Mouse (Mus musculus) stomach, embryonic 16.5 days (tissue): ENCODE data around the gene D930020B18Rik. TPM values are rescaled to one million over a fixed set of nuclear protein-coding genes. Genes with fewer than 3 reads are reported as not detected.

ENCODE experiments used
- ATAC-seq: fragments of 200-750 bp; cut with Nextera tagmentation; 2 replicates; pipeline ENCODE4 v1.8.0; 2017; ENCODE audit warnings: moderate number of reproducible peaks, moderate TSS enrichment; ENCODE audit not compliant: insufficient read depth, low FRiP score
- H3K27ac ChIP-seq: fragments of 300-500 bp; sonication (generic); 2 replicates; pipeline ENCODE4 v1.5.1; 2014; ENCODE audit warnings: low read length
- H3K27me3 ChIP-seq: fragments of 300-500 bp; sonication (generic); 2 replicates; pipeline ENCODE4 v1.6.1; 2014; ENCODE audit warnings: low read length, control low read depth, mixed read lengths; ENCODE audit not compliant: control insufficient read depth, insufficient read depth
- H3K36me3 ChIP-seq: fragments of 300-500 bp; sonication (generic); 2 replicates; pipeline ENCODE4 v1.6.1; 2014; ENCODE audit warnings: low read length; ENCODE audit not compliant: control insufficient read depth, insufficient read depth
- H3K4me1 ChIP-seq: fragments of 300-500 bp; sonication (generic); 2 replicates; pipeline ENCODE4 v1.6.1; 2014; ENCODE audit warnings: low read length, control low read depth, mixed read lengths; ENCODE audit not compliant: control insufficient read depth, insufficient read depth
- H3K4me2 ChIP-seq: fragments of 300-500 bp; sonication (generic); 2 replicates; pipeline ENCODE4 v1.6.1; 2014; ENCODE audit warnings: low read depth, low read length, mixed read lengths
- H3K4me3 ChIP-seq: fragments of 300-500 bp; sonication (generic); replicated peaks from 2 replicates; pipeline ENCODE4 v1.5.1; 2014; ENCODE audit warnings: mild to moderate bottlenecking, low read length
- H3K9ac ChIP-seq: fragments of 300-500 bp; sonication (generic); 2 replicates; pipeline ENCODE4 v1.6.1; 2014; ENCODE audit warnings: low read length
- H3K9me3 ChIP-seq: fragments of 300-500 bp; sonication (generic); replicated peaks from 2 replicates; pipeline ENCODE4 v1.6.1; 2016; ENCODE audit warnings: low read length, control low read depth; ENCODE audit not compliant: control insufficient read depth
- WGBS: fragments of 180-500 bp; shearing (Covaris S2); extraction: QIAGEN DNeasy Blood & Tissue Kit; methylation state at CpG from one replicate; pipeline ENCODE4 v1.1.7; 2014; 5-methylcytosine and 5-hydroxymethylcytosine counted together
- polyA plus RNA-seq: library from polyadenylated mRNA; unstranded; fragments of >200 nt; fragmentation: Nextera tagmentation; extraction: Ambion mirVana; gene quantifications from 2 replicates; pipeline ENCODE4 v1.2.1, GENCODE M21; 2015

Gene D930020B18Rik
- polyA plus RNA-seq, 1 experiment from 2014 or later, result 1.0 TPM

GRCm38 (mm10) chr10:121615146-121615870 lies 26.1 kb upstream of the D930020B18Rik start:
- ATAC-seq, result peak; percentile 88
- Histone ChIP-seq H3K9ac (no peak overlapping the region), H3K27me3 (no peaks in the 10 kb centered on the region), H3K27ac (peak overlapping the region; percentile 19), H3K36me3 (peaks cover 44% of the 10 kb centered on the region), H3K4me3 (no peak overlapping the region), H3K4me2 (peak overlapping the region; percentile 13; the same call in 1 of the 2 replicates), H3K9me3 (no peaks in the 10 kb centered on the region), H3K4me1 (no peaks in the 10 kb centered on the region)
- WGBS, result 70% methylated on average over 13 of the region's 13 CpGs

DNA sequence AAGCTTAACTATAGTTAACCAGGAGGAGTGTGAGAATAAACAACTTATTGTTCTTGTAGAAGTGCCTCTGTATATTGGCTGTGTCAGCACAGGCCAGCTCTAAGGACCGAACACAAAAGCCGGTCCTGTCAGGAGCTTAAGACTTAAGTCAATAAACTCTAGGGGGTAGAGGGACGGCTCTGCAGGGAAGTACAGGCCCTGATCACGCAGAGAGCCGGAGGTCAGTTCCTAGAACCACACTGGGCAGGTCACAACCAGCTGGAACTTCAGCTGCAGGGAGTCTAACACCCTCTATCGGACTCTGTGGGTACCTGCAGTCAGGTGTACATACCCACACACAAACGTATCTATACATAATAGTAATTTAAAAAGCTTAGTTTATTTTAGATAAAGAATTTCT lies 25.5 kb upstream of the D930020B18Rik start:
- Histone ChIP-seq H3K27me3 (no peaks in the 10 kb centered on the region), H3K9me3 (no peaks in the 10 kb centered on the region), H3K4me2 (no peak overlapping the region), H3K36me3 (peaks cover 43% of the 10 kb centered on the region), H3K4me3 (no peak overlapping the region), H3K4me1 (no peaks in the 10 kb centered on the region), H3K9ac (no peak overlapping the region), H3K27ac (no peak overlapping the region; the same call in 1 of the 2 replicates)
- WGBS, result 59% methylated on average over 7 of the region's 7 CpGs
- ATAC-seq, result peak; percentile 63; the same call in 1 of the 2 replicates

- no peaks in the 10 kb centered on the region for H3K9me3 ChIP-seq
- WGBS, result 78% methylated on average over 6 of the region's 6 CpGs
- no peak overlapping the region for H3K4me2 ChIP-seq
- no peak overlapping the region for H3K4me3 ChIP-seq
- peaks cover 10% of the 10 kb centered on the region for H3K36me3 ChIP-seq
- peaks cover 12% of the 10 kb centered on the region for H3K4me1 ChIP-seq
- no peaks in the 10 kb centered on the region for H3K27me3 ChIP-seq
- no peak for ATAC-seq
- no peak overlapping the region for H3K9ac ChIP-seq
- H3K27ac ChIP-seq, result no peak overlapping the region
Observed at GRCm38 (mm10) chr10:121622431-121622830, 19.0 kb upstream of the D930020B18Rik start.

- H3K36me3 ChIP-seq, result peaks cover 8% of the 10 kb centered on the region
- no peaks in the 10 kb centered on the region for H3K27me3 ChIP-seq
- no peak overlapping the region for H3K9ac ChIP-seq
- peaks cover 12% of the 10 kb centered on the region for H3K4me1 ChIP-seq
- H3K9me3 ChIP-seq, result no peaks in the 10 kb centered on the region
- no peak for ATAC-seq
- 70% methylated on average over 7 of the region's 7 CpGs for WGBS
- no peak overlapping the region for H3K4me2 ChIP-seq
- H3K4me3 ChIP-seq, result no peak overlapping the region
- H3K27ac ChIP-seq, result no peak overlapping the region
Observed at GRCm38 (mm10) chr10:121623670-121624069, 17.7 kb upstream of the D930020B18Rik start.

DNA sequence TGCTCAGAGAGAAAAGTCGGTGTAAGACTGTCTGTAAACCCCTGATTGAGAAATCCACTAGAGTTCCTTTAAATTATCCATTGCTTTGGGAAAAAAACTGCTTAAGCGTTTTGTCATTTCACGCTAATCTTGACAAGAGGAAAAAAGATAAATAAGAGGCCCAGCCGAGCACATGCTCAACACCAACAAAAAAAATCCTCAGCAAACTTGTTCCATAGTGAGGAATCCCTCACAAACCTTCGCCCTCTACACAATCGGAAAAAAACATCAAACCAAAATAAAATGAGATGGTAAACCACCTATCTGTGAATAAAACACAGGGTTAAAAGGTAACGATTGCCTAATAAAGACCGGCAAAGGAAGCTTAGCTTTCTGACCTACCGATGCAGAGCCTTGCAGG lies 16.4 kb upstream of the D930020B18Rik start:
- no peak for ATAC-seq
- Histone ChIP-seq H3K9me3 (no peaks in the 10 kb centered on the region), H3K36me3 (peaks cover 8% of the 10 kb centered on the region), H3K27me3 (no peaks in the 10 kb centered on the region), H3K4me2 (peak overlapping the region; percentile 64), H3K4me3 (peak overlapping the region; percentile 92), H3K4me1 (peaks cover 12% of the 10 kb centered on the region), H3K27ac (peak overlapping the region; percentile 96), H3K9ac (peak overlapping the region; percentile 94)
- WGBS, result 6% methylated on average over 9 of the region's 9 CpGs

GRCm38 (mm10) chr10:121625407-121626185 lies 15.8 kb upstream of the D930020B18Rik start:
- Histone ChIP-seq H3K4me3 (peak overlapping the region; percentile 92), H3K27ac (peak overlapping the region; percentile 96), H3K27me3 (no peaks in the 10 kb centered on the region), H3K36me3 (peaks cover 6% of the 10 kb centered on the region), H3K9ac (peak overlapping the region; percentile 94), H3K9me3 (no peaks in the 10 kb centered on the region), H3K4me2 (peak overlapping the region; percentile 64), H3K4me1 (peaks cover 12% of the 10 kb centered on the region)
- ATAC-seq, result no peak; the same call in 1 of the 2 replicates
- under 1% methylated on average over 41 of the region's 41 CpGs for WGBS

DNA sequence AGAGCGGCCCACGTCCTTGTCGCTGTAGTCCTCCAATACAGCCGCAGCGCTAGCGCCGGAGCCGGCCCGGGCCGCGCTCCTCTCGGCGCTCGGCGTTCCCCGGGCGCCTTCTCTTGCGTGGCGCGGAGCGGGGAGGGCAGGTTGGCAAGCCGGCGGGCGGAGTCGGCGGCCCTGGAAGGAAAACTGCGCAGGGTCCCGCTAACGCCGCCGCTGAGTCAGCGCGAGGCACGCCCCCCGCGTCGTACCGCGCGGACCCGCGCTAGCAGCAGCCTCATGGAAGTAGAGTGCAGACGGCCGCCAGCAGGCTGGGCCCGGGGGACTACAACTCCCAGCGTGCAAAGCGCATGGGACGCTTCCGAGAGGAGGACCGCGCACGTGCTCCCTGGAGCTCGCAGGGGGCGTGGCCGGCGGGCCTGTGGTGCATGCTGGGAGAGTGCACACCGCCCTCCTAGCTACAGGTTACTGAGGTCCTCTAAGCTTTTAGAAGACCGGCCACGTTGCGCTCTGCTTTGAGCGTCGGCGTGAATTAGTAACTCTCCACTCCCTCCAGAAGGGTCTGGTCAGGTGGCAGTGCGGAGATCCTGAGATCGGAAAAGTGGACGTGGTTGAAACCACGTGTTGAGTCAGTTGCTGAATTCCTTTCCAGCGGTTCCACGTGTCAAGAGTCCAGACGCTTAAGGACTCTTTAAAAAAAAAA lies 15.1 kb upstream of the D930020B18Rik start, which contains the start of gene Xpot:
TSS of gene Xpot (minus strand) at position 147 of the 697 bp plus-strand sequence.
- no peaks in the 10 kb centered on the region for H3K27me3 ChIP-seq
- peak within 1 kb of the TSS; percentile 64 for H3K4me2 ChIP-seq
- H3K4me3 ChIP-seq, result peak within 1 kb of the TSS; percentile 92
- H3K9ac ChIP-seq, result peak within 1 kb of the TSS; percentile 94
- WGBS, result under 1% methylated on average over 70 of the region's 70 CpGs
- ATAC-seq, result peak; percentile 100
- H3K27ac ChIP-seq, result peak within 1 kb of the TSS; percentile 96
- H3K9me3 ChIP-seq, result no peaks in the 10 kb centered on the region
- H3K36me3 ChIP-seq, result peaks cover 6% of the 10 kb centered on the region
- peaks cover 12% of the 10 kb centered on the region for H3K4me1 ChIP-seq

DNA sequence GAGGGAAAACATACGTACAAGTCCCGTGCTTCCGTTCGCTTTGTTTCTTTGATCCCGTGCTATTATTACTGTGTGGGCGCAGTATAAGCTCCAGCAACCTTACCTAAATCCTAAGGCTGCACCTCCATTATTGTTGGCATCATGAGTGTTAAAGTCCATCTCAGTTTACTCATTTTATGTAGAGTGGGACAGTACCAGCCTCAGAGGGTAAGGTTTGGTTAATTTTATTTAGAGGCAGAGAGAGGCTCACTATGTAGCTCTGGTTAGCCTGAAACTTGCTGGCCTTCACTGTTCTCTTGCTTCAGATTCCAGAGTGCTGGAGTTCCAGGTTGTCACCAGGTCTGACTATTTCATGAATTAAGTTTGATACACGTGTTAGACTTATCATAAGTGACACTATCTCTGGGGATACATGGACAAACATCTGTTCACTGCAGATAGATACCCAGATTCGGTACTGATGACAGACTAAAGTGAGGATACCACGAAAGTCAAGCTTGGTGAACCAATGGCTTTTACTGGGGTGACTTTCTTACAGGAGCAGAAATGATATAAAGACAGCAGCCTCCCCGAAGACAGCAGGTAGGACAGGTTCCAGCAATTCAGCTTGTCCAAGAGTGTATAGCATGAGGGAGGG lies 14.1 kb upstream of the D930020B18Rik start:
- H3K9ac ChIP-seq, result no peak overlapping the region
- no peak overlapping the region for H3K27ac ChIP-seq
- peaks cover 12% of the 10 kb centered on the region for H3K4me1 ChIP-seq
- 75% methylated on average over 10 of the region's 10 CpGs for WGBS
- H3K4me2 ChIP-seq, result peak overlapping the region; percentile 56
- H3K9me3 ChIP-seq, result no peaks in the 10 kb centered on the region
- H3K36me3 ChIP-seq, result no peaks in the 10 kb centered on the region
- no peak for ATAC-seq
- H3K4me3 ChIP-seq, result peak overlapping the region; percentile 92
- no peaks in the 10 kb centered on the region for H3K27me3 ChIP-seq
